Mouse (Mus musculus) olfactory bulb, adult 2 months (tissue): ENCODE results near the gene Olfr202.

Experiments used
- CTCF ChIP-seq: fragments of 200-500 bp; IDR thresholded peaks from 2 replicates; pipeline ENCODE4 v1.5.1; 2012; ENCODE audit warnings: low read depth, mild to moderate bottlenecking, low read length, moderate library complexity; ENCODE audit not compliant: insufficient read depth
- POLR2A ChIP-seq: fragments of 200-500 bp; IDR thresholded peaks from 2 replicates; pipeline ENCODE4 v1.6.1; 2012; ENCODE audit warnings: mild to moderate bottlenecking, low read depth, low read length, moderate library complexity; ENCODE audit not compliant: insufficient read depth

DNA sequence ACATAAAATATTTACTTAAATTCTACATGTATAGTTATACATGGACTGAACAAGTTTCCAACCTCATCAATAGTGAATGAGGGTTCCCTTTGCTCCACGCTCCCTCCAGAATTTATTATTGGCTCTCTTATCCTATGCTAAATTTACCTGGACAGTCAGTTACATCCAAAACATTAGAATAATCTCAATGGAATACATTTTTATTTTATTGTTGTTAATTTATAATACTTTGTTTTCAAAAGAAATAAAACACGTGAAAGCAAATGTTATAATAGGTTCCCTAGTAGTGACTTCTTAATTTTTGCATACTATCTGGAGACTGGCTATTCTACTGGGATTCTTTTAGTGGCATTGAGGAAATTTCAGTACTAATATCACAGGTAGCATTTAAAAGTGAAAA is 12.0 kb upstream of the Olfr202 start, which contains the start of gene Olfr203:
- TF ChIP-seq CTCF (no peak), POLR2A (no peak)
